In the genomic region with DNA sequence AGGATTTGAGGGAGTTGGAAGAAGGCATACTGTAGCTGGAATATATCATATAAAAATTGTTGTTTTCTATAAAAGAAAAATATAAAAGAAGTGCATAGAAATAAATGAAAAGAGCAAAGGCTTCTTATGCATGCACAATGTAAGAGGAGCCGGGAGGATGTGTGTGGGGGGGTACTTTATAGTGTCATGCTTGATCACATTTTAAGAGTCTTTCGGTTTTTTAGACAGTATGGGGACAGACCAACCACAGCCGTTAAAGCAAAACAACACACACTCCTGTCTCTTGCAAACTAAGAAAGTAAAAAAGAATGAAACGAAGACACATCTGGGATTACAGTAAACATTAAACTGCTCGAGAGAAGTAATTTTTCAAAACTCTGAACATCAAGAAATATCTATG, we compare ENCODE assay signal across 19 mouse cellular contexts.
"Had no signal": no experiment of that assay in that cellular context is flagged by ENCODE, and none has a peak within 500 bp of the region (broad histone marks: within the 10 kb centered on the region; RNA-seq: fewer than 3 reads in every experiment).

No protein-coding gene starts in this region.

- H3K4me1 ChIP-seq: midbrain, embryonic 10.5 days; midbrain, embryonic 12.5 days; neural tube, embryonic 13.5 days; neural tube, embryonic 15.5 days had no signal

- H3K9ac ChIP-seq: lung, embryonic 14.5 days; midbrain, embryonic 12.5 days; neural tube, embryonic 13.5 days; neural tube, embryonic 15.5 days had no signal

- H3K27me3 ChIP-seq: midbrain, embryonic 12.5 days; neural tube, embryonic 13.5 days; neural tube, embryonic 15.5 days had no signal

- H3K4me3 ChIP-seq: midbrain, embryonic 10.5 days; midbrain, embryonic 12.5 days; myocyte; neural tube, embryonic 13.5 days; neural tube, embryonic 15.5 days had no signal

- ATAC-seq: midbrain, embryonic 16.5 days had no signal

- H3K36me3 ChIP-seq: midbrain, embryonic 10.5 days; midbrain, embryonic 12.5 days; neural tube, embryonic 13.5 days; neural tube, embryonic 15.5 days had no signal

- H3K4me2 ChIP-seq: lung, embryonic 14.5 days; midbrain, embryonic 12.5 days; neural tube, embryonic 13.5 days; neural tube, embryonic 15.5 days had no signal

- H3K9me3 ChIP-seq: midbrain, embryonic 10.5 days; midbrain, embryonic 12.5 days; neural tube, embryonic 13.5 days; neural tube, embryonic 15.5 days had no signal

- H3K27ac ChIP-seq: midbrain, embryonic 10.5 days; midbrain, embryonic 12.5 days; neural tube, embryonic 13.5 days; neural tube, embryonic 15.5 days had no signal

- DNase-seq: lung, adult 18-20 months; lung, embryonic 14.5 days; lung, postnatal 10 days; lung, postnatal 4 days; midbrain, embryonic 14.5 days; retina, postnatal 1 day; right cerebral cortex, adult 18-20 months; right cerebral cortex, postnatal 25 days; right cerebral cortex, postnatal 4 days; spleen, adult 18-20 months; thymus, adult 18-20 months; thymus, postnatal 14 days; thymus, postnatal 36 days had no signal
